Mouse (Mus musculus) cortical plate, adult 2 months (tissue): Measurements from ENCODE around the gene Preb. TPM values are rescaled to one million over a fixed set of nuclear protein-coding genes. Genes with fewer than 3 reads are reported as not detected.
A peak's percentile ranks its signal among the peaks of the same experiment; 100 is the strongest.

Experiments
- H3K27ac ChIP-seq: fragments of 200-500 bp; 2 replicates; pipeline ENCODE4 v1.5.1; 2012; ENCODE audit warnings: low read length, control low read depth, inconsistent platforms; ENCODE audit not compliant: insufficient read depth
- H3K4me1 ChIP-seq: fragments of 200-500 bp; 2 replicates; pipeline ENCODE4 v1.6.1; 2011; ENCODE audit warnings: low read length; ENCODE audit not compliant: control insufficient read depth, insufficient read depth
- H3K4me3 ChIP-seq: fragments of 200-500 bp; 2 replicates; pipeline ENCODE4 v1.5.1; 2011; ENCODE audit warnings: mild to moderate bottlenecking, low read length, control low read depth; ENCODE audit not compliant: insufficient read depth
- CTCF ChIP-seq: fragments of 200-500 bp; IDR thresholded peaks from 2 replicates; pipeline ENCODE4 v1.5.1; 2011; ENCODE audit warnings: mild to moderate bottlenecking, control low read depth, low read length; ENCODE audit not compliant: insufficient read depth; ENCODE audit errors: extremely low read depth
- POLR2A ChIP-seq: fragments of 200-500 bp; IDR thresholded peaks from 2 replicates; pipeline ENCODE4 v1.6.1; 2011; ENCODE audit warnings: mild to moderate bottlenecking, low read length, control low read depth; ENCODE audit not compliant: insufficient read depth; ENCODE audit errors: extremely low read depth
- polyA plus RNA-seq: library from polyadenylated mRNA; depleted of rRNA; stranded (reverse); fragments of >200 nt; gene quantifications from 2 replicates; pipeline ENCODE4 v1.2.3, GENCODE M21; 2012; rRNA removed

The Preb gene
- polyA plus RNA-seq, 1 experiment: 183 TPM

GRCm38 (mm10) chr5:30909863-30910262, 50.3 kb downstream of the Preb start:
- H3K4me3 ChIP-seq: no peak overlapping the region
- no peak overlapping the region for H3K27ac ChIP-seq
- peaks cover 2% of the 10 kb centered on the region; the same call in 1 of the 2 replicates for H3K4me1 ChIP-seq
- TF ChIP-seq CTCF (no peak), POLR2A (no peak)

GRCm38 (mm10) chr5:30909300-30909659, 50.9 kb downstream of the Preb start:
- Histone ChIP-seq H3K4me1 (peaks cover 2% of the 10 kb centered on the region; the same call in 1 of the 2 replicates), H3K27ac (no peak overlapping the region), H3K4me3 (no peak overlapping the region)
- TF ChIP-seq CTCF: no peak
- no peak for TF ChIP-seq POLR2A

- Histone ChIP-seq H3K4me1 (peaks cover 2% of the 10 kb centered on the region; the same call in 1 of the 2 replicates), H3K27ac (no peak overlapping the region), H3K4me3 (peak overlapping the region; percentile 67; the same call in 1 of the 2 replicates)
- TF ChIP-seq POLR2A: no peak
- no peak for TF ChIP-seq CTCF
Observed at GRCm38 (mm10) chr5:30908426-30909299, 51.5 kb downstream of the Preb start.

GRCm38 (mm10) chr5:30907413-30908059, 52.6 kb downstream of the Preb start, which contains the start of gene Ost4:
Gene Ost4, minus strand, starts transcription at chr5:30907788.
- H3K27ac ChIP-seq: peak within 1 kb of the TSS; percentile 62
- H3K4me1 ChIP-seq: peaks cover 2% of the 10 kb centered on the region; the same call in 1 of the 2 replicates
- peak within 1 kb of the TSS; percentile 67 for H3K4me3 ChIP-seq
- TF ChIP-seq CTCF: no peak
- TF ChIP-seq POLR2A: peak; percentile 58

GRCm38 (mm10) chr5:30901860-30902259, 58.3 kb downstream of the Preb start:
- H3K4me1 ChIP-seq: peaks cover 2% of the 10 kb centered on the region; the same call in 1 of the 2 replicates
- TF ChIP-seq CTCF (no peak), POLR2A (no peak)
- no peak overlapping the region for H3K27ac ChIP-seq
- no peak overlapping the region for H3K4me3 ChIP-seq

Other genes with a start within 250 kb of the Preb start
- gene Dpysl5, start 248.8 kb downstream of the Preb start, polyA plus RNA-seq: 16.9 and 18.9 TPM in 2 replicates
- 268 and 302 TPM in 2 replicates for gene Mapre3, start 145.7 kb downstream of the Preb start, polyA plus RNA-seq
- gene Tmem214, start 92.3 kb downstream of the Preb start, polyA plus RNA-seq: 75.1 and 77.9 TPM in 2 replicates
- 15.7 and 17.0 TPM in 2 replicates for gene Agbl5, start 71.7 kb downstream of the Preb start, polyA plus RNA-seq
- 150 and 171 TPM in 2 replicates for gene Ost4, start 52.6 kb downstream of the Preb start, polyA plus RNA-seq
- gene Emilin1, start 47.0 kb downstream of the Preb start, polyA plus RNA-seq: 2.7 and 3.1 TPM in 2 replicates
- 24.9 and 29.0 TPM in 2 replicates for gene Khk, start 38.9 kb downstream of the Preb start, polyA plus RNA-seq
- 25.2 and 26.3 TPM in 2 replicates for gene Cgref1, start 14.8 kb downstream of the Preb start, polyA plus RNA-seq
- gene Tcf23, start 8.3 kb upstream of the Preb start, polyA plus RNA-seq: 0.23 and 0.30 TPM in 2 replicates
- gene Atraid, start 88.0 kb upstream of the Preb start, polyA plus RNA-seq: 186 and 189 TPM in 2 replicates
- gene Slc5a6, start 88.6 kb upstream of the Preb start, polyA plus RNA-seq: 32.5 and 34.9 TPM in 2 replicates
- gene Cad, start 94.4 kb upstream of the Preb start, polyA plus RNA-seq: 13.4 and 14.1 TPM in 2 replicates
- not detected in 2 replicates for gene Dnajc5g, start 145.9 kb upstream of the Preb start, polyA plus RNA-seq
- gene Slc30a3, start 147.9 kb upstream of the Preb start, polyA plus RNA-seq: 185 and 189 TPM in 2 replicates
- 0.21 TPM in 1 of 2 replicates, not detected in the other for gene Trim54, start 156.4 kb upstream of the Preb start, polyA plus RNA-seq
- 0.91 and 0.92 TPM in 2 replicates for gene Ucn, start 178.5 kb upstream of the Preb start, polyA plus RNA-seq
- gene Mpv17, start 193.9 kb upstream of the Preb start, polyA plus RNA-seq: 96.7 and 102 TPM in 2 replicates
- gene Gm29609, start 219.6 kb upstream of the Preb start, polyA plus RNA-seq: 2.8 and 3.4 TPM in 2 replicates
- 86.8 and 92.3 TPM in 2 replicates for gene Gtf3c2, start 219.8 kb upstream of the Preb start, polyA plus RNA-seq
- gene Snx17, start 232.9 kb upstream of the Preb start, polyA plus RNA-seq: 87.6 and 90.6 TPM in 2 replicates
- gene Eif2b4, start 233.1 kb upstream of the Preb start, polyA plus RNA-seq: 62.7 and 66.2 TPM in 2 replicates
- gene Zfp513, start 241.9 kb upstream of the Preb start, polyA plus RNA-seq: 38.1 and 42.1 TPM in 2 replicates